Mouse (Mus musculus) adrenal gland, postnatal 36 days (tissue): ENCODE results near the gene Limd1. TPM values are rescaled to one million over a fixed set of nuclear protein-coding genes. Genes with fewer than 3 reads are reported as not detected.
A peak's percentile ranks its signal among the peaks of the same experiment; 100 is the strongest.
"Not testable (repeated sequence)": the region's sequence is repeated elsewhere in the genome, so short reads cannot be mapped to it uniquely, and the experiment has no call there.

Experiments
- DNase-seq, 2 experiments: peaks; one replicate each; pipeline ENCODE4 v3.0.0; 2021; ENCODE audit warnings: mixed read lengths in 1 of 2
- long read RNA-seq, 2 experiments: library from polyadenylated mRNA; stranded (forward); transcript quantifications; one replicate each; pipeline ENCODE4 v2.0.0; 2021; ENCODE audit warnings: borderline sequencing depth in 2 of 2
- total RNA-seq, 2 experiments: library from RNA; stranded (reverse); gene quantifications; 2 replicates each; pipeline ENCODE4 v1.2.3; 2021

The Limd1 gene
- 10 to 100 TPM; 27.4 to 31.1 TPM for total RNA-seq
- long read RNA-seq, experiment 1, full-length matches to known transcripts: 55 of 65 reads
- long read RNA-seq, experiment 1, partial matches to known transcripts: 8 of 65 reads
- long read RNA-seq, experiment 1, other reads (novel, unspliced or antisense): 2 of 65 reads
- long read RNA-seq, experiment 2, full-length matches to known transcripts: 5 of 5 reads
- long read RNA-seq, experiment 2, partial matches to known transcripts: 0 of 5 reads
- long read RNA-seq, experiment 2, other reads (novel, unspliced or antisense): 0 of 5 reads

- DNase-seq: peak; percentile 81 to 88
Observed at GRCm38 (mm10) chr9:123478586-123479195, at the start of gene Limd1. Gene Limd1 (plus strand): TSS chr9:123478706.

- DNase-seq: no peak
Observed at GRCm38 (mm10) chr9:123429863-123430262, 48.6 kb upstream of the Limd1 start.

- DNase-seq: no peak
Observed at GRCm38 (mm10) chr9:123430973-123431372, 47.5 kb upstream of the Limd1 start.

- no peak for DNase-seq
Observed at GRCm38 (mm10) chr9:123438223-123438622, 40.3 kb upstream of the Limd1 start.

GRCm38 (mm10) chr9:123440230-123441058 is 38.1 kb upstream of the Limd1 start:
- DNase-seq: no peak

GRCm38 (mm10) chr9:123447101-123447500 is 31.4 kb upstream of the Limd1 start:
- DNase-seq: not testable (repeated sequence)

- DNase-seq: no peak
Observed at GRCm38 (mm10) chr9:123448594-123448993, 29.9 kb upstream of the Limd1 start.

GRCm38 (mm10) chr9:123450174-123450573 is 28.3 kb upstream of the Limd1 start:
- DNase-seq: peak; percentile 41 to 65

GRCm38 (mm10) chr9:123451772-123452171 is 26.7 kb upstream of the Limd1 start:
- DNase-seq: no peak

- no peak for DNase-seq
Observed at GRCm38 (mm10) chr9:123456634-123457602, 21.6 kb upstream of the Limd1 start.

- peak; percentile 33 to 35 for DNase-seq
Observed at GRCm38 (mm10) chr9:123457603-123458002, 20.9 kb upstream of the Limd1 start.

- no peak for DNase-seq
Observed at GRCm38 (mm10) chr9:123467141-123467620, 11.3 kb upstream of the Limd1 start.

GRCm38 (mm10) chr9:123468406-123469085 is 10.0 kb upstream of the Limd1 start:
- no peak for DNase-seq

- DNase-seq: no peak
Observed at GRCm38 (mm10) chr9:123469087-123469486, 9.4 kb upstream of the Limd1 start.

GRCm38 (mm10) chr9:123473377-123473776 is 5.1 kb upstream of the Limd1 start:
- DNase-seq: peak; percentile 31 to 37

- no peak for DNase-seq
Observed at GRCm38 (mm10) chr9:123475569-123475968, 2.9 kb upstream of the Limd1 start.

GRCm38 (mm10) chr9:123478031-123478585 is 398 bp upstream of the Limd1 start:
- peak; percentile 36 to 39 for DNase-seq

- peak; percentile 22 to 24 for DNase-seq
Observed at GRCm38 (mm10) chr9:123479196-123479669, 727 bp downstream of the Limd1 start.

GRCm38 (mm10) chr9:123479876-123480252 is 1.4 kb downstream of the Limd1 start:
- DNase-seq: no peak

- no peak for DNase-seq
Observed at GRCm38 (mm10) chr9:123480253-123480921, 1.9 kb downstream of the Limd1 start.
